Mouse (Mus musculus): ENCODE measurements around the gene Hdgfl2. TPM values are rescaled to one million over a fixed set of nuclear protein-coding genes. Genes with fewer than 3 reads are reported as not detected.

Hdgfl2 gene
- total RNA-seq (2021): 10 to 100 TPM; 21.5 to 24.2 TPM
- long read RNA-seq, experiment 1, transcript Hdgfl2-212 (16 exons, 2,270 nt): major isoform, 6 of 28 reads
- long read RNA-seq, experiment 1, transcript Hdgfl2-210 (16 exons, 2,238 nt): major isoform, 6 of 28 reads
- long read RNA-seq, experiment 1, partial matches to known transcripts: 3 of 28 reads
- long read RNA-seq, experiment 1, other reads (novel, unspliced or antisense): 7 of 28 reads
- long read RNA-seq, experiment 2, transcript Hdgfl2-212 (16 exons, 2,270 nt): major isoform, 12 of 29 reads
- long read RNA-seq, experiment 2, partial matches to known transcripts: 4 of 29 reads
- long read RNA-seq, experiment 2, other reads (novel, unspliced or antisense): 9 of 29 reads

GRCm38 (mm10) chr17:56078880-56079795 is at the start of gene Hdgfl2:
Hdgfl2 (plus strand) TSS chr17:56079634.
- DNase-seq: peak; percentile 100

- no peak for DNase-seq
Observed at GRCm38 (mm10) chr17:56030238-56030870, 49.1 kb upstream of the Hdgfl2 start.

GRCm38 (mm10) chr17:56030919-56031318 is 48.5 kb upstream of the Hdgfl2 start:
- no peak for DNase-seq

GRCm38 (mm10) chr17:56031431-56031830 is 48.0 kb upstream of the Hdgfl2 start:
- DNase-seq: no peak

- DNase-seq: no peak
Observed at GRCm38 (mm10) chr17:56032127-56032733, 47.2 kb upstream of the Hdgfl2 start.

- DNase-seq: no peak
Observed at GRCm38 (mm10) chr17:56032831-56033230, 46.6 kb upstream of the Hdgfl2 start.

- peak; percentile 68 for DNase-seq
Observed at GRCm38 (mm10) chr17:56034040-56034725, 45.3 kb upstream of the Hdgfl2 start.

GRCm38 (mm10) chr17:56034726-56035100 is 44.7 kb upstream of the Hdgfl2 start:
- DNase-seq: no peak

- DNase-seq: no peak
Observed at GRCm38 (mm10) chr17:56035216-56035615, 44.2 kb upstream of the Hdgfl2 start.

- DNase-seq: peak; percentile 98
Observed at GRCm38 (mm10) chr17:56036176-56036900, 43.1 kb upstream of the Hdgfl2 start, which contains the start of gene Sh3gl1. Sh3gl1 (minus strand) TSS chr17:56036635.

- DNase-seq: no peak
Observed at GRCm38 (mm10) chr17:56036901-56037287, 42.5 kb upstream of the Hdgfl2 start.

GRCm38 (mm10) chr17:56038583-56039261 is 40.7 kb upstream of the Hdgfl2 start:
- no peak for DNase-seq

- DNase-seq: no peak
Observed at GRCm38 (mm10) chr17:56039345-56039744, 40.1 kb upstream of the Hdgfl2 start.

- peak; percentile 96 for DNase-seq
Observed at GRCm38 (mm10) chr17:56040030-56040856, 39.2 kb upstream of the Hdgfl2 start, which contains the start of gene Chaf1a. Chaf1a (plus strand) TSS chr17:56040439.

GRCm38 (mm10) chr17:56040857-56041163 is 38.6 kb upstream of the Hdgfl2 start:
- DNase-seq: no peak

- DNase-seq: no peak
Observed at GRCm38 (mm10) chr17:56051369-56051768, 28.1 kb upstream of the Hdgfl2 start.

- DNase-seq: no peak
Observed at GRCm38 (mm10) chr17:56054938-56055337, 24.5 kb upstream of the Hdgfl2 start.

GRCm38 (mm10) chr17:56055945-56056678 is 23.3 kb upstream of the Hdgfl2 start:
- no peak for DNase-seq
